Mouse (Mus musculus) neural tube, embryonic 13.5 days (tissue): ENCODE data around the gene Utp11. TPM values are rescaled to one million over a fixed set of nuclear protein-coding genes. Genes with fewer than 3 reads are reported as not detected.

Source experiments
- ATAC-seq: fragments of 200-750 bp; cut with Nextera tagmentation; 2 replicates; pipeline ENCODE4 v1.8.0; 2017; ENCODE audit warnings: low read depth, mild to moderate bottlenecking, moderate TSS enrichment, moderate library complexity
- H3K27ac ChIP-seq: fragments of 300-500 bp; sonication (generic); replicated peaks from 2 replicates; pipeline ENCODE4 v1.5.1; 2015; ENCODE audit warnings: moderate library complexity, mild to moderate bottlenecking, inconsistent platforms
- H3K27me3 ChIP-seq: fragments of 300-500 bp; sonication (generic); 2 replicates; pipeline ENCODE4 v1.6.1; 2015; ENCODE audit warnings: mild to moderate bottlenecking, inconsistent platforms
- H3K36me3 ChIP-seq: fragments of 300-500 bp; sonication (generic); 2 replicates; pipeline ENCODE4 v1.6.1; 2015; ENCODE audit warnings: mild to moderate bottlenecking, inconsistent platforms
- H3K4me1 ChIP-seq: fragments of 300-500 bp; sonication (generic); replicated peaks from 2 replicates; pipeline ENCODE4 v1.6.1; 2015; ENCODE audit warnings: inconsistent platforms
- H3K4me2 ChIP-seq: fragments of 300-500 bp; sonication (generic); 2 replicates; pipeline ENCODE4 v1.6.1; 2015; ENCODE audit warnings: inconsistent platforms, mild to moderate bottlenecking, moderate library complexity
- H3K4me3 ChIP-seq: fragments of 300-500 bp; sonication (generic); 2 replicates; pipeline ENCODE4 v1.5.1; 2015; ENCODE audit warnings: mild to moderate bottlenecking, inconsistent platforms
- H3K9ac ChIP-seq: fragments of 300-500 bp; sonication (generic); 2 replicates; pipeline ENCODE4 v1.6.1; 2015; ENCODE audit warnings: moderate library complexity, mild to moderate bottlenecking, inconsistent platforms
- H3K9me3 ChIP-seq: fragments of 300-500 bp; sonication (generic); 2 replicates; pipeline ENCODE4 v1.6.1; 2016; ENCODE audit warnings: inconsistent platforms
- WGBS: fragments of 180-500 bp; shearing (Covaris S2); methylation state at CpG from one replicate; pipeline ENCODE4 v1.1.7; 2015; 5-methylcytosine and 5-hydroxymethylcytosine counted together
- polyA plus RNA-seq: library from polyadenylated mRNA; unstranded; fragments of >200 nt; fragmentation: Nextera tagmentation; extraction: Ambion mirVana; gene quantifications from 2 replicates; pipeline ENCODE4 v1.2.1, GENCODE M21; 2015

Gene Utp11
- polyA plus RNA-seq, 1 experiment from 2014 or later, result 49.2 TPM

DNA sequence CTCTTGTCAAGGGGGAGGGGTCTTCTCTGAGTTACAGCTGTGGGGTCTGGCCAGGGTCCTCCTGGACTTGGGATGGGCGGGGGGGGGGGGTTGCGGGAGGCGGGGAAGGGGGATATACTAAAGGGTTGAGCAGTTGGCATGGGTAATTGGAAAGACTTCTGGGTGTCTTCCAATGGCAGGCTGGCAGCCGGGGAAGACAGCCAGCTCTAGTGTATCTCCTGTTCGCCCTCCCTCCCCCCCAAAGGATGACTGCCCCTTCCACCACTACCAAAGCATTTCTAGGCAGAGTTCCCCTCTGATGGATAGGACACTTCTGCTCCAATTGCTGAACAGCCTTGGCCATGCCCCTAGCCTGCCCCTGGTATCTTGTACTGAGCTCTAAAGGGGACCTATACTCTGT, 8.5 kb upstream of the Utp11 start:
- Histone ChIP-seq H3K4me3 (peak overlapping the region; percentile 58), H3K4me1 (peaks cover 47% of the 10 kb centered on the region), H3K27me3 (peaks cover 49% of the 10 kb centered on the region), H3K27ac (no peak overlapping the region), H3K36me3 (no peaks in the 10 kb centered on the region), H3K9ac (no peak overlapping the region; the same call in 1 of the 2 replicates), H3K9me3 (no peaks in the 10 kb centered on the region), H3K4me2 (peak overlapping the region; percentile 96)
- no peak for ATAC-seq
- 38% methylated on average over 5 of the region's 5 CpGs for WGBS

- Histone ChIP-seq H3K27ac (peak overlapping the region; percentile 46), H3K9me3 (no peaks in the 10 kb centered on the region), H3K4me1 (peaks cover 47% of the 10 kb centered on the region), H3K9ac (peak overlapping the region; percentile 77), H3K4me3 (peak overlapping the region; percentile 58), H3K4me2 (peak overlapping the region; percentile 96), H3K36me3 (no peaks in the 10 kb centered on the region), H3K27me3 (peaks cover 54% of the 10 kb centered on the region)
- WGBS, result 3% methylated on average over 22 of the region's 22 CpGs
- ATAC-seq, result 0 out of 2 replicates have a peak, but pooled peaks have one; percentile 20
These were observed 7.8 kb upstream of the Utp11 start for GRCm38 (mm10) chr4:124701052-124701845.

- Histone ChIP-seq H3K4me2 (peak within 1 kb of the TSS; percentile 96), H3K27ac (peak within 1 kb of the TSS; percentile 46), H3K4me1 (peaks cover 42% of the 10 kb centered on the region), H3K36me3 (no peaks in the 10 kb centered on the region), H3K4me3 (peak within 1 kb of the TSS; percentile 58), H3K9me3 (no peaks in the 10 kb centered on the region), H3K9ac (peak within 1 kb of the TSS; percentile 77), H3K27me3 (peaks cover 63% of the 10 kb centered on the region)
- under 1% methylated on average over 44 of the region's 59 CpGs for WGBS
- ATAC-seq, result peak; percentile 54
These were observed 7.0 kb upstream of the Utp11 start, which contains the start of gene Fhl3 for GRCm38 (mm10) chr4:124700248-124700971. Fhl3 (plus strand) TSS chr4:124700701.

- H3K36me3 ChIP-seq, result no peaks in the 10 kb centered on the region
- no peak for ATAC-seq
- H3K4me1 ChIP-seq, result peaks cover 37% of the 10 kb centered on the region
- H3K9ac ChIP-seq, result no peak overlapping the region
- 11% methylated on average over 6 of the region's 6 CpGs for WGBS
- no peak overlapping the region for H3K27ac ChIP-seq
- peak overlapping the region; percentile 96 for H3K4me2 ChIP-seq
- no peaks in the 10 kb centered on the region for H3K9me3 ChIP-seq
- peaks cover 69% of the 10 kb centered on the region for H3K27me3 ChIP-seq
- peak overlapping the region; percentile 58; the same call in 1 of the 2 replicates for H3K4me3 ChIP-seq
These were observed 6.4 kb upstream of the Utp11 start for GRCm38 (mm10) chr4:124699791-124700190.

DNA sequence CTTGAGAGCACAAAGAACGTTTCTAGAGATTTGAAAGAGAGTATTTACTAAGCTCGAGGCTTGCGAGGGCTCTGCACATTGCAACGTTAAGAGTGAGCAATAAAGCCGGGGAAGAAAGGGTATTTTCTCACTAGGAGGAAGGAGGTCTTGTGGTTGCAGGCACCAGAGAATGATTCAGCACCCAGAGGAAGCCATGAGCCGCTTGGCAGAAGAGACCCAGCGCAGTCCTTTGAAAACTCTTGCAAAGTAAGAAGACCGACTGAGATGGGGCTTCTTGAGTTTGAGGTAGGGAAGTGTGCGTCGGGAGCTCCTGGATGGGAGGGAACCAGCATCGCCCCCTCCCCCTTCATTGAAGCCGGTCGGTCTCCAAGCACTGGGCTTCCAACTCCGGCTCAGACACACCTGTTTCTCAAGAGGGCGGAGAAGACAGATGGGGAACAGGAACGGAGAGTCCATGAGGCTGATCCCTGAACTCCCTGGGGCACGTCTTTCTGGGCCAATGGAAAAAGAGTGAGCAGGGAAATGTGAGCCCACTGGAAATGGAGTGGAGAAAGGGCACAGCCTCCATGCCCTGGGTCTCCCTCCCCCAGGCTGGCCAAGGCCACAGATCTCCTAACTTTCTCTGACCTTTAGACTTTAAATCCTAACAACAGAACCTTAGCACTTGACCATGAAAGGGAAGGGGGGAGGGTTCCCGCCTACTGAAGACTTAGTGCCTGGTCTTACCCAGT, 2.6 kb upstream of the Utp11 start:
- no peak for ATAC-seq
- Histone ChIP-seq H3K4me3 (no peak overlapping the region), H3K27me3 (peaks cover 41% of the 10 kb centered on the region), H3K9ac (no peak overlapping the region), H3K9me3 (no peaks in the 10 kb centered on the region), H3K4me2 (no peak overlapping the region), H3K36me3 (no peaks in the 10 kb centered on the region), H3K4me1 (peaks cover 38% of the 10 kb centered on the region), H3K27ac (no peak overlapping the region)
- 11% methylated on average over 18 of the region's 18 CpGs for WGBS

GRCm38 (mm10) chr4:124694572-124694971, 1.2 kb upstream of the Utp11 start:
- Histone ChIP-seq H3K4me3 (no peak overlapping the region), H3K27ac (no peak overlapping the region), H3K9me3 (no peaks in the 10 kb centered on the region), H3K9ac (no peak overlapping the region), H3K27me3 (peaks cover 29% of the 10 kb centered on the region), H3K36me3 (no peaks in the 10 kb centered on the region), H3K4me2 (no peak overlapping the region), H3K4me1 (peaks cover 30% of the 10 kb centered on the region)
- 94% methylated on average over 2 of the region's 2 CpGs for WGBS
- ATAC-seq, result no peak

DNA sequence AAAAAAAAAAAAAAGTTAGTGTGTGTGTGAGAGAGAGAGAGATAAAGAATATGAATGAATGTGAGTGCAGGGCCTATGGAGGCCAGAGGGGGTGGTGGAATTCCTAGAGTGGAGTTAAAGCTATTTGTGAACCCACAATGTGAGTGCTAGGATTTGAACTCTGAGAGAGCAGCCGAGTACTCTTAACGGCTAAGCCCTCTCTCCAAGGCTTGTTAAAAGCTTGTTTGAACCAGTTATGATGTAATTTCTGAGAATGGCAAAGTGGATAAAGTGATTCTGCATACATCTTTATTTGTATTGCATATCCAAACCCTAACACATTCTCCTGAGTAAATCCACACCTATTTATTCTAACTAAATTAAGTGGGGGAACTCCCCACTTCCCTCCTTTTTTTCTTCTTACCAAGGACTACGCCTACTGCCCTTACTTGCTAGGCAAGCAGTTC, 961 bp downstream of the Utp11 start:
- WGBS, result 82% methylated on average over 3 of the region's 3 CpGs
- peak overlapping the region; percentile 95 for H3K9ac ChIP-seq
- H3K27me3 ChIP-seq, result peaks cover 21% of the 10 kb centered on the region
- peaks cover 28% of the 10 kb centered on the region for H3K4me1 ChIP-seq
- H3K36me3 ChIP-seq, result 0 out of 2 replicates have a peak, but pooled peaks cover under 1% of the 10 kb centered on the region
- no peak for ATAC-seq
- H3K4me3 ChIP-seq, result peak overlapping the region; percentile 88
- peak overlapping the region; percentile 82 for H3K4me2 ChIP-seq
- no peaks in the 10 kb centered on the region for H3K9me3 ChIP-seq
- H3K27ac ChIP-seq, result no peak overlapping the region

GRCm38 (mm10) chr4:124691455-124691854, 1.9 kb downstream of the Utp11 start:
- H3K9me3 ChIP-seq, result no peaks in the 10 kb centered on the region
- H3K4me2 ChIP-seq, result no peak overlapping the region
- ATAC-seq, result no peak
- 0 out of 2 replicates have a peak, but pooled peaks cover 8% of the 10 kb centered on the region for H3K36me3 ChIP-seq
- no peak overlapping the region for H3K9ac ChIP-seq
- H3K4me1 ChIP-seq, result peaks cover 28% of the 10 kb centered on the region
- H3K27ac ChIP-seq, result no peak overlapping the region
- peaks cover 16% of the 10 kb centered on the region for H3K27me3 ChIP-seq
- WGBS, result 90% methylated on average over 8 of the region's 8 CpGs
- no peak overlapping the region for H3K4me3 ChIP-seq

DNA sequence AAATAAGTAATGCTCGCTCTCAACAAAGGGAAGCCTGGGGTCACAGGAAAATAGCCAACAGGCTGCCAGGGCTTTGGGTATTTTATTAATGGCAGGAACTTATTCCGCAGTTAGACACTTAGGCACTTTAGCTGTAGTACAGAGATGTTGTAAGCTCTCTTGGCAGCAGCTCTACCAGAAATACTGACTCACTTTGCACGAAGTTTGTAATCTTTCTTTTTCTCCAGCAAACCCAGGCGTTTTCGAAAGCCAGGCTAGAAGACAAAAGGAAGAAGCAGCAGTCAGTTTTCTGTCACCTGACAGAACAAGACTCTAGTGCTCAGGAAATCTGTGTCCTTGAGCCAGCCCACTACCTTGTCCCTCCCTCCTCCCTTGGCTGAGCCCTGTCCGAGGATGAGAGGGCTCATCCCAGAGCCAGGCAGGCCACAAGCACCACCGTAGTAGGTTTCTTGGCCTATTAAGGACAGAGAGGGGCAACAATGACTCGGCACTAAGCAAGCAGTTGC, 7.5 kb downstream of the Utp11 start:
- H3K27me3 ChIP-seq, result no peaks in the 10 kb centered on the region
- no peak overlapping the region for H3K9ac ChIP-seq
- H3K9me3 ChIP-seq, result no peaks in the 10 kb centered on the region
- 88% methylated on average over 8 of the region's 8 CpGs for WGBS
- H3K36me3 ChIP-seq, result peaks cover 60% of the 10 kb centered on the region
- peaks cover 4% of the 10 kb centered on the region for H3K4me1 ChIP-seq
- ATAC-seq, result no peak
- no peak overlapping the region for H3K27ac ChIP-seq
- no peak overlapping the region for H3K4me2 ChIP-seq
- no peak overlapping the region for H3K4me3 ChIP-seq

GRCm38 (mm10) chr4:124685453-124685852, 7.9 kb downstream of the Utp11 start:
- H3K4me3 ChIP-seq, result no peak overlapping the region
- ATAC-seq, result no peak
- no peak overlapping the region for H3K4me2 ChIP-seq
- H3K27ac ChIP-seq, result no peak overlapping the region
- no peak overlapping the region for H3K9ac ChIP-seq
- H3K9me3 ChIP-seq, result no peaks in the 10 kb centered on the region
- peaks cover 65% of the 10 kb centered on the region for H3K36me3 ChIP-seq
- no peaks in the 10 kb centered on the region for H3K4me1 ChIP-seq
- H3K27me3 ChIP-seq, result no peaks in the 10 kb centered on the region
- 88% methylated on average over 8 of the region's 8 CpGs for WGBS

GRCm38 (mm10) chr4:124685004-124685403, 8.4 kb downstream of the Utp11 start:
- no peak overlapping the region for H3K9ac ChIP-seq
- no peak overlapping the region for H3K27ac ChIP-seq
- H3K4me1 ChIP-seq, result no peaks in the 10 kb centered on the region
- H3K36me3 ChIP-seq, result peaks cover 69% of the 10 kb centered on the region
- WGBS, result 67% methylated on average over 4 of the region's 4 CpGs
- no peak overlapping the region for H3K4me3 ChIP-seq
- no peak for ATAC-seq
- H3K4me2 ChIP-seq, result no peak overlapping the region
- H3K27me3 ChIP-seq, result no peaks in the 10 kb centered on the region
- H3K9me3 ChIP-seq, result no peaks in the 10 kb centered on the region
